Mouse (Mus musculus): ENCODE results near the gene Nanp.

GRCm38 (mm10) chr2:151000402-151001178 is 38.6 kb downstream of the Nanp start:
- TF ChIP-seq CTCF (IDR thresholded peaks at IDR 0.05; ENCODE audit: control insufficient read depth, insufficient read depth, insufficient replicate concordance, low read depth, low read length) (peak; percentile 68; the same call in 1 of the 2 replicates), POLR2A (IDR thresholded peaks at IDR 0.05; ENCODE audit: control insufficient read depth, low read depth, low read length) (no peak)
